Mouse (Mus musculus) G1E-ER4 (cell line): ENCODE results near the gene Zcchc13. TPM values are rescaled to one million over a fixed set of nuclear protein-coding genes. Genes with fewer than 3 reads are reported as not detected.

Experiments
- GATA1 ChIP-seq: IDR thresholded peaks from one replicate; pipeline ENCODE4 v1.8.0; 2012; ENCODE audit warnings: low read length, inconsistent platforms
- polyA plus RNA-seq: library from polyadenylated mRNA; stranded (reverse); fragments of >175 nt; gene quantifications from 2 replicates; pipeline ENCODE4 v1.2.3, GENCODE M21; 2012

Gene Zcchc13
- polyA plus RNA-seq, 1 experiment, result not detected

- TF ChIP-seq GATA1, result no peak
Observed at GRCm38 (mm10) chrX:103624426-103625168, 5.8 kb upstream of the Zcchc13 start.

DNA sequence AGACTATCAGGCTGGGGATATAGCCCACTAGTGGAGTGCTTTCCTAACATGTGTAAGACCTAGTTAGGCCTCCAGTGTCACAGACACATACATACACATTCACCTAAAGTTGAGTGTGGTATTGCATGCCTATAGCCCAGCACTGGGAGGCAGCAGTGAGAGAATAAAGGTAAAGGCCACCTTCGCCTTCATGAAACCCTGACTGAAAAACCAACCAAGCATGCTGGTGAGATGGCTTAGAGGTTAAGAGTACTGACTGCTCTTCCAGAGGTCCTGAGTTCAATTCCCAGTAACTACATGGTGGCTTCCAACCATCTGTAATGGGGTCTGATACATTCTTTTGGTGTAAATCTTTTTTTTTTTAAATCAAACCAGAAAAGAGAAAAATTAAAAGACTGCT is 1.5 kb upstream of the Zcchc13 start:
- TF ChIP-seq GATA1, result no peak

DNA sequence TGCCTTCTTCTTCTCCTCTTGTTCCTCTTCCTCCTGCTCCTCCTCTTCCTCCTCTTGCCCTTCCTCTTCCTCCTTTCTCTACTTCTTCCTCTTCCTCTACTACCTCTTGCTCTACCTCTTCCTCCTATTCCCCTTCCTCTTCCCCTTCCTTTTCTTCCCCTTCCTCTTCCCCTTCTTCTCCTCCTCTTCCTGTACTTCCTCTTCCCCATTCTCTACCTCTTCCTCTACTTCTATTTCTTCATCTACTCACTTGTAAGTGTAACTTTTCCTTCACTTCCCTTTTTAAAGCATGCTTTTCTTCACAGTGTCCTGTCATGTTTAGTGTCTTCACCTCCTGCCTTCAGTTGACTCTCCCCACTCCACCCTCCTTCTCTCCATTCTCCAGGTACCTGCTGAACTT is 3.5 kb downstream of the Zcchc13 start:
- no peak for TF ChIP-seq GATA1

GRCm38 (mm10) chrX:103636021-103636420 is 5.6 kb downstream of the Zcchc13 start:
- no peak for TF ChIP-seq GATA1

DNA sequence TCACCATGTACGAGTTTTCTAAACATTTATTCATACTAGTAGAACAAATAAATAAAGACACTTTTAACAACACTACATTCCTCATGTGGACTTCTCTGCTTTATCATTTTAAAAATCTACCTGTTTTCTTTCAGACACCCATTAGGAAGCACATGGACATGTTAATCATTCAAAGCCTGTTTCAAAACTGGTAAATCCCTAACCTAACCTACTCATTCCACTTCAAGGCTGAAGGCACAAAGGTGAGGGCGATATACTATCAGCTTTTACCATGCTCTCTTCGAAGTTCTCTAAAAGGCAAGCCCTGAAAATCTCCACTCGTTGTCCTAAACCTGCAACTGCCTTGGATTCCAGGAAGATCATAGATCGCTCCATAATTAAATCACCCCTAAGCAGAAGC is 8.2 kb downstream of the Zcchc13 start:
- no peak for TF ChIP-seq GATA1

GRCm38 (mm10) chrX:103644301-103644700 is 13.9 kb downstream of the Zcchc13 start:
- no peak for TF ChIP-seq GATA1

- TF ChIP-seq GATA1, result no peak
Observed at GRCm38 (mm10) chrX:103652048-103652447, 21.7 kb downstream of the Zcchc13 start.

GRCm38 (mm10) chrX:103653021-103653420 is 22.6 kb downstream of the Zcchc13 start:
- no peak for TF ChIP-seq GATA1

- TF ChIP-seq GATA1, result no peak
Observed at GRCm38 (mm10) chrX:103658985-103659384, 28.6 kb downstream of the Zcchc13 start.

GRCm38 (mm10) chrX:103670245-103670644 is 39.9 kb downstream of the Zcchc13 start:
- TF ChIP-seq GATA1, result no peak

DNA sequence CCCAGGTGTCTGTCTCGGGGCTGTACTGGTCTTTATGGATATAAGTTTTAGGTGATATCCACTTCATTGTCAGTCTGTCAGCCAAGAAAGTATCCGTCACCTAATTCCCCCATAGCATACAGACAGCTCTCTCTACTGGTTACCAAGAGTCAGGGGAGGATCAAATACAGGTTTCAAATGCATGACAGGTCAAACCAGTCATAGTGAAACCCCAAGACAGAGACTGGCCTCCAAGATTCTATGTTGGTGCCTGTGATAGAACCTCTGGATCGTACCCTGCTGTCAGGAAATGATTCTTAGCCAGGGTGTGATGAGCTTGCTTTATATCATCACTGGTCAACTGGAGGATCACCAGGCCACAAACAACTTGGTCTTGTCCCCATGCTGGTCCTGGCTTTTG is 43.4 kb downstream of the Zcchc13 start:
- TF ChIP-seq GATA1, result no peak

GRCm38 (mm10) chrX:103674674-103675073 is 44.3 kb downstream of the Zcchc13 start:
- TF ChIP-seq GATA1, result no peak

Other genes starting within 250 kb of the Zcchc13 start
- not detected in 2 replicates for gene Tsx, start 216.1 kb upstream of the Zcchc13 start, polyA plus RNA-seq
- not detected in 2 replicates for gene Gm26992, start 208.6 kb upstream of the Zcchc13 start, polyA plus RNA-seq
- not detected in 2 replicates for gene Slc16a2, start 191.4 kb downstream of the Zcchc13 start, polyA plus RNA-seq